Mouse (Mus musculus): ENCODE data around the gene Ppp3ca.

The Ppp3ca gene

GRCm38 (mm10) chr3:136812791-136813190, 142.9 kb downstream of the Ppp3ca start:
- no peak for DNase-seq (ENCODE audit: low spot score in 2 of 2)

- DNase-seq (ENCODE audit: low spot score in 2 of 2) = no peak
Measured at GRCm38 (mm10) chr3:136813886-136814285, 144.0 kb downstream of the Ppp3ca start.

- no peak for DNase-seq (ENCODE audit: low spot score in 2 of 2)
Measured at GRCm38 (mm10) chr3:136814916-136815315, 145.0 kb downstream of the Ppp3ca start.

- DNase-seq (ENCODE audit: low spot score in 2 of 2) = no peak
Measured at GRCm38 (mm10) chr3:136816319-136816718, 146.4 kb downstream of the Ppp3ca start.

- no peak for DNase-seq (ENCODE audit: low spot score in 2 of 2)
Measured at GRCm38 (mm10) chr3:136818997-136819396, 149.1 kb downstream of the Ppp3ca start.

GRCm38 (mm10) chr3:136821039-136821438, 151.1 kb downstream of the Ppp3ca start:
- no peak for DNase-seq (ENCODE audit: low spot score in 2 of 2)

- no peak for DNase-seq (ENCODE audit: low spot score in 2 of 2)
Measured at GRCm38 (mm10) chr3:136821993-136822392, 152.1 kb downstream of the Ppp3ca start.

GRCm38 (mm10) chr3:136822431-136822830, 152.5 kb downstream of the Ppp3ca start:
- no peak for DNase-seq (ENCODE audit: low spot score in 2 of 2)

GRCm38 (mm10) chr3:136828451-136828850, 158.5 kb downstream of the Ppp3ca start:
- no peak for DNase-seq (ENCODE audit: low spot score in 2 of 2)

GRCm38 (mm10) chr3:136829109-136829508, 159.2 kb downstream of the Ppp3ca start:
- no peak for DNase-seq (ENCODE audit: low spot score in 2 of 2)

- no peak for DNase-seq (ENCODE audit: low spot score in 2 of 2)
Measured at GRCm38 (mm10) chr3:136830687-136831220, 160.8 kb downstream of the Ppp3ca start.

GRCm38 (mm10) chr3:136833003-136833745, 163.2 kb downstream of the Ppp3ca start:
- no peak for DNase-seq (ENCODE audit: low spot score in 2 of 2)

- DNase-seq (ENCODE audit: low spot score in 2 of 2) = no peak
Measured at GRCm38 (mm10) chr3:136833893-136834292, 164.0 kb downstream of the Ppp3ca start.

GRCm38 (mm10) chr3:136835851-136836250, 165.9 kb downstream of the Ppp3ca start:
- no peak for DNase-seq (ENCODE audit: low spot score in 2 of 2)

GRCm38 (mm10) chr3:136836319-136837193, 166.6 kb downstream of the Ppp3ca start:
- DNase-seq (ENCODE audit: low spot score in 2 of 2) = no peak

- no peak for DNase-seq (ENCODE audit: low spot score in 2 of 2)
Measured at GRCm38 (mm10) chr3:136837589-136837988, 167.7 kb downstream of the Ppp3ca start.

- DNase-seq (ENCODE audit: low spot score in 2 of 2) = no peak
Measured at GRCm38 (mm10) chr3:136841282-136841681, 171.4 kb downstream of the Ppp3ca start.

- no peak for DNase-seq (ENCODE audit: low spot score in 2 of 2)
Measured at GRCm38 (mm10) chr3:136842384-136842783, 172.5 kb downstream of the Ppp3ca start.

GRCm38 (mm10) chr3:136843811-136844491, 174.0 kb downstream of the Ppp3ca start:
- DNase-seq (ENCODE audit: low spot score in 2 of 2) = no peak

- no peak for DNase-seq (ENCODE audit: low spot score in 2 of 2)
Measured at GRCm38 (mm10) chr3:136849035-136849434, 179.1 kb downstream of the Ppp3ca start.

- no peak for DNase-seq (ENCODE audit: low spot score in 2 of 2)
Measured at GRCm38 (mm10) chr3:136852921-136853320, 183.0 kb downstream of the Ppp3ca start.

- no peak for DNase-seq (ENCODE audit: low spot score in 2 of 2)
Measured at GRCm38 (mm10) chr3:136853596-136853995, 183.7 kb downstream of the Ppp3ca start.
